8 mouse cellular contexts compared by ENCODE assay signal in the genomic region with DNA sequence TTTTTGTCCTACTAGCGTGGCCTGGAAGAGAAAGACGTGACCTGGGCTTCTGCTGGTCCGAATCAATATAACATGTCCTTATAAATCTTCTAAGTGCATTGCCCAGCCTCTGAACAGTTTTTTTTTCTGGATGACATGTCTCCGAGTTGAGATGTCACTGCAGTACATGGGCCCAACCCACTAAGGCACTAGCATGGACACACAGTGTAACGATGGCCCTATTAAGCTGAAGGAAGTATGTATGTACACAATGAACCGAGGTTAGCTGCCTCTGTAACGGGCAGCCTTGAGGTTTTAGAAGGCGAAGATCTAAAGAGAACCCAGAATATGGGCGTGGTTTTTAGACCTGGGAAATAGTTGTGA. TPM values are rescaled to one million over a fixed set of nuclear protein-coding genes. Genes with fewer than 3 reads are reported as not detected.
A peak's percentile ranks its signal among the peaks of the same experiment; 100 is the strongest.
DNase-seq lines count a peak whose midpoint lies in the region; ATAC-seq and TF ChIP-seq lines count a peak whose summit lies in the region.

No protein-coding gene starts in this region.

- H3K36me3 ChIP-seq in megakaryocyte, embryonic 14.5 days (replicated peaks; ENCODE audit: low read length), result peaks cover 24% of the 10 kb centered on the region
- H3K36me3 ChIP-seq in limb, embryonic 11.5 days (ENCODE audit: control insufficient read depth, insufficient read depth, low read length), result no peaks in the 10 kb centered on the region
- H3K36me3 ChIP-seq in small intestine, adult 2 months (ENCODE audit: control insufficient read depth, insufficient read depth, low read length), result peaks cover 1% of the 10 kb centered on the region; the same call in 1 of the 2 replicates

- no peak for TF ChIP-seq CTCF in embryonic fibroblast, embryonic 13.5 days (IDR thresholded peaks at IDR 0.05; ENCODE audit: borderline replicate concordance, insufficient read depth, low read length)
- no peak for TF ChIP-seq CTCF in small intestine, adult 2 months (IDR thresholded peaks at IDR 0.05; ENCODE audit: extremely low read depth, insufficient read length, insufficient replicate concordance, low read depth, low read length)

- peak overlapping the region; percentile 32 for H3K27ac ChIP-seq in embryonic fibroblast, embryonic 13.5 days (ENCODE audit: insufficient read depth, low read length)
- no peak overlapping the region for H3K27ac ChIP-seq in limb, embryonic 11.5 days (replicated peaks; ENCODE audit: low read depth, low read length)
- H3K27ac ChIP-seq in small intestine, adult 2 months (ENCODE audit: insufficient read depth, low read depth, low read length), result no peak overlapping the region

- peak overlapping the region; percentile 95 for H3K4me3 ChIP-seq in megakaryocyte, embryonic 14.5 days (replicated peaks)
- peak overlapping the region; percentile 79 for H3K4me3 ChIP-seq in embryonic fibroblast, embryonic 13.5 days (ENCODE audit: insufficient read depth, low read length)
- peak overlapping the region; percentile 95 for H3K4me3 ChIP-seq in limb, embryonic 11.5 days (ENCODE audit: low read depth, low read length)
- H3K4me3 ChIP-seq in small intestine, adult 2 months (ENCODE audit: low read depth, low read length), result peak overlapping the region; percentile 98

- H3K4me1 ChIP-seq in megakaryocyte, embryonic 14.5 days, result peaks cover 60% of the 10 kb centered on the region
- peaks cover 2% of the 10 kb centered on the region for H3K4me1 ChIP-seq in embryonic fibroblast, embryonic 13.5 days (ENCODE audit: control insufficient read depth, insufficient read depth, low read length)
- peaks cover 6% of the 10 kb centered on the region; the same call in 1 of the 2 replicates for H3K4me1 ChIP-seq in limb, embryonic 11.5 days (ENCODE audit: control insufficient read depth, insufficient read depth, low read length)
- no peaks in the 10 kb centered on the region; the same call in 1 of the 2 replicates for H3K4me1 ChIP-seq in small intestine, adult 2 months (ENCODE audit: control insufficient read depth, insufficient read depth, insufficient read length, low read length)

- H3K9ac ChIP-seq in limb, embryonic 11.5 days (ENCODE audit: low read length), result peak overlapping the region; percentile 79

- ATAC-seq in megakaryocyte, adult 5-6 weeks (ENCODE audit: poor library complexity, severe bottlenecking), result no peak
- peak; percentile 41; the same call in 1 of the 2 replicates for ATAC-seq in limb, embryonic 11.5 days (ENCODE audit: insufficient number of reproducible peaks, low FRiP score, low TSS enrichment, low read depth)

- no peaks in the 10 kb centered on the region for H3K27me3 ChIP-seq in megakaryocyte, embryonic 14.5 days (replicated peaks)
- H3K27me3 ChIP-seq in limb, embryonic 11.5 days (ENCODE audit: control insufficient read depth, insufficient read depth, low read length), result no peaks in the 10 kb centered on the region
- H3K27me3 ChIP-seq in small intestine, adult 2 months (ENCODE audit: control insufficient read depth, insufficient read depth, low read length), result no peaks in the 10 kb centered on the region

- H3K9me3 ChIP-seq in megakaryocyte, embryonic 14.5 days, result no peaks in the 10 kb centered on the region
- H3K9me3 ChIP-seq in limb, embryonic 11.5 days (ENCODE audit: control insufficient read depth, low read length), result no peaks in the 10 kb centered on the region

- no peak for TF ChIP-seq POLR2A in embryonic fibroblast, embryonic 13.5 days (IDR thresholded peaks at IDR 0.05; ENCODE audit: low read depth, low read length)
- no peak for TF ChIP-seq POLR2A in small intestine, adult 2 months (IDR thresholded peaks at IDR 0.05; ENCODE audit: low read depth, low read length)

- whole genome bisulfite sequencing in limb, embryonic 11.5 days, result 12% methylated on average over 9 of the region's 9 CpGs
- 3% methylated on average over 9 of the region's 9 CpGs for WGBS in small intestine, adult 2 months

- H3K4me2 ChIP-seq in limb, embryonic 11.5 days (ENCODE audit: low read depth, severe bottlenecking), result peak overlapping the region; percentile 64

- DNase-seq in limb, embryonic 11.5 days (ENCODE audit: low spot score), result no peak
- DNase-seq in gastrocnemius, postnatal 4 days (ENCODE audit: low spot score in 2 of 2), result no peak
- no peak for DNase-seq in adipocyte (ENCODE audit: low spot score)
- no peak for DNase-seq in kidney, postnatal 14 days

RNA-seq across cellular contexts. Expression of gene Exoc1, which starts 0.6 kb away (rescaled TPM):
- polyA plus RNA-seq in megakaryocyte, embryonic 14.5 days (2012; ENCODE audit: insufficient read depth, low replicate concordance), result 1.2 TPM in 1 of 2 replicates, not detected in the other
- total RNA-seq in megakaryocyte, adult 5-6 weeks (2015), result 54.5 and 68.7 TPM in 2 replicates
- 64.4 and 85.9 TPM in 2 replicates for total RNA-seq in megakaryocyte, adult 5-6 weeks (2017)
- 38.3 and 43.2 TPM in 2 replicates for polyA plus RNA-seq in embryonic fibroblast, embryonic 13.5 days (2011; ENCODE audit: insufficient read length, low read depth, missing spikeins)
- 44.9 and 45.3 TPM in 2 replicates for polyA plus RNA-seq in limb, embryonic 11.5 days (2014; fragmentation: Nextera tagmentation; extraction: Ambion mirVana)
- 7.1 and 17.9 TPM in 2 replicates for polyA plus RNA-seq in small intestine, adult 2 months (2012; rRNA removed)
- total RNA-seq in gastrocnemius, postnatal 4 days (2021), result 10 to 100 TPM; 24.7 to 26.0 TPM

RNA-seq across cellular contexts. Expression of gene Gm7271, which starts 45.8 kb away (rescaled TPM):
- not detected in 2 replicates for polyA plus RNA-seq in megakaryocyte, embryonic 14.5 days (2012; ENCODE audit: insufficient read depth, low replicate concordance)
- total RNA-seq in megakaryocyte, adult 5-6 weeks (2015), result not detected in 2 replicates
- total RNA-seq in megakaryocyte, adult 5-6 weeks (2017), result not detected in 2 replicates
- not detected in 2 replicates for polyA plus RNA-seq in embryonic fibroblast, embryonic 13.5 days (2011; ENCODE audit: insufficient read length, low read depth, missing spikeins)
- polyA plus RNA-seq in limb, embryonic 11.5 days (2014; fragmentation: Nextera tagmentation; extraction: Ambion mirVana), result not detected in 2 replicates
- not detected in 2 replicates for polyA plus RNA-seq in small intestine, adult 2 months (2012; rRNA removed)
- not detected for total RNA-seq in gastrocnemius, postnatal 4 days (2021)

RNA-seq across cellular contexts. Expression of gene Cep135, which starts 58.8 kb away (rescaled TPM):
- polyA plus RNA-seq in megakaryocyte, embryonic 14.5 days (2012; ENCODE audit: insufficient read depth, low replicate concordance), result 0.68 and 2.4 TPM in 2 replicates
- 11.0 and 11.2 TPM in 2 replicates for total RNA-seq in megakaryocyte, adult 5-6 weeks (2015)
- total RNA-seq in megakaryocyte, adult 5-6 weeks (2017), result 17.6 and 23.2 TPM in 2 replicates
- polyA plus RNA-seq in embryonic fibroblast, embryonic 13.5 days (2011; ENCODE audit: insufficient read length, low read depth, missing spikeins), result 7.4 and 9.7 TPM in 2 replicates
- 12.7 and 13.0 TPM in 2 replicates for polyA plus RNA-seq in limb, embryonic 11.5 days (2014; fragmentation: Nextera tagmentation; extraction: Ambion mirVana)
- polyA plus RNA-seq in small intestine, adult 2 months (2012; rRNA removed), result 0.13 and 0.39 TPM in 2 replicates
- 1 to 10 TPM; 4.8 to 5.1 TPM for total RNA-seq in gastrocnemius, postnatal 4 days (2021)
